Mouse (Mus musculus) hindbrain, embryonic 14.5 days (tissue): ENCODE measurements at regions not wholly inside any gene's neighbourhood (a gene's known extent, or its start where the extent isn't known, plus 50 kb on each side); places are given as distances from the start of the nearest gene placed in this dataset.

Experiments
- ATAC-seq: fragments of 200-750 bp; cut with Nextera tagmentation; 2 replicates; pipeline ENCODE4 v1.8.0; 2017; ENCODE audit warnings: moderate number of reproducible peaks, mild to moderate bottlenecking, moderate TSS enrichment, moderate library complexity; ENCODE audit not compliant: low FRiP score
- DNase-seq: peaks from one replicate; pipeline ENCODE4 v3.0.0-alpha.2; 2015; ENCODE audit warnings: low spot score
- H3K27ac ChIP-seq: fragments of 300-500 bp; sonication (generic); 2 replicates; pipeline ENCODE4 v1.5.1; 2014; ENCODE audit warnings: mild to moderate bottlenecking, moderate library complexity
- H3K27me3 ChIP-seq: fragments of 300-500 bp; sonication (generic); 2 replicates; pipeline ENCODE4 v1.6.1; 2014; ENCODE audit warnings: mild to moderate bottlenecking, low read length, mixed read lengths; ENCODE audit not compliant: control insufficient read depth, insufficient read depth
- H3K36me3 ChIP-seq: fragments of 300-500 bp; sonication (generic); replicated peaks from 2 replicates; pipeline ENCODE4 v1.6.1; 2014; ENCODE audit not compliant: control insufficient read depth, insufficient read depth
- H3K4me1 ChIP-seq: fragments of 300-500 bp; sonication (generic); replicated peaks from 2 replicates; pipeline ENCODE4 v1.6.1; 2014; ENCODE audit warnings: antibody characterized with exemption, low read length, mixed read lengths; ENCODE audit not compliant: control insufficient read depth, insufficient read depth
- H3K4me2 ChIP-seq: fragments of 300-500 bp; sonication (generic); replicated peaks from 2 replicates; pipeline ENCODE4 v1.6.1; 2014; ENCODE audit warnings: mild to moderate bottlenecking, moderate library complexity
- H3K4me3 ChIP-seq: fragments of 300-500 bp; sonication (generic); replicated peaks from 2 replicates; pipeline ENCODE4 v1.5.1; 2014; ENCODE audit warnings: mild to moderate bottlenecking, low read length
- H3K9ac ChIP-seq: fragments of 300-500 bp; sonication (generic); 2 replicates; pipeline ENCODE4 v1.6.1; 2014
- H3K9me3 ChIP-seq: fragments of 300-500 bp; sonication (generic); 2 replicates; pipeline ENCODE4 v1.6.1; 2016; ENCODE audit warnings: low read length; ENCODE audit not compliant: control insufficient read depth
- WGBS: fragments of 180-500 bp; shearing (Covaris S2); extraction: QIAGEN DNeasy Blood & Tissue Kit; methylation state at CpG from one replicate; pipeline ENCODE4 v1.1.7; 2014; 5-methylcytosine and 5-hydroxymethylcytosine counted together

GRCm38 (mm10) chr1:73495971-73496749 lies 480.5 kb upstream of the Tnp1 start:
- H3K27ac ChIP-seq: no peak overlapping the region
- no peak for ATAC-seq
- H3K9ac ChIP-seq: no peak overlapping the region
- H3K4me2 ChIP-seq: no peak overlapping the region
- no peaks in the 10 kb centered on the region for H3K27me3 ChIP-seq
- H3K4me1 ChIP-seq: no peaks in the 10 kb centered on the region
- H3K4me3 ChIP-seq: no peak overlapping the region
- DNase-seq: no peak
- no peaks in the 10 kb centered on the region for H3K36me3 ChIP-seq
- no peaks in the 10 kb centered on the region for H3K9me3 ChIP-seq

GRCm38 (mm10) chr1:73481956-73482355 lies 466.2 kb upstream of the Tnp1 start:
- Histone ChIP-seq H3K4me3 (no peak overlapping the region), H3K9me3 (no peaks in the 10 kb centered on the region), H3K36me3 (no peaks in the 10 kb centered on the region), H3K27ac (no peak overlapping the region), H3K27me3 (no peaks in the 10 kb centered on the region), H3K9ac (no peak overlapping the region), H3K4me1 (no peaks in the 10 kb centered on the region), H3K4me2 (no peak overlapping the region)
- DNase-seq (no peak), ATAC-seq (no peak)
- WGBS: 67% methylated on average over 2 of the region's 2 CpGs

GRCm38 (mm10) chr1:73479349-73479920 lies 463.7 kb upstream of the Tnp1 start:
- DNase-seq (no peak), ATAC-seq (no peak)
- no peaks in the 10 kb centered on the region for H3K36me3 ChIP-seq
- no peak overlapping the region for H3K4me3 ChIP-seq
- H3K27me3 ChIP-seq: no peaks in the 10 kb centered on the region
- WGBS: 56% methylated on average over 4 of the region's 4 CpGs
- H3K27ac ChIP-seq: no peak overlapping the region
- no peaks in the 10 kb centered on the region for H3K4me1 ChIP-seq
- H3K9me3 ChIP-seq: no peaks in the 10 kb centered on the region
- H3K4me2 ChIP-seq: no peak overlapping the region
- no peak overlapping the region for H3K9ac ChIP-seq

GRCm38 (mm10) chr1:73460598-73460997 lies 444.9 kb upstream of the Tnp1 start:
- Histone ChIP-seq H3K4me1 (no peaks in the 10 kb centered on the region), H3K9me3 (no peaks in the 10 kb centered on the region), H3K9ac (no peak overlapping the region), H3K27ac (no peak overlapping the region), H3K4me2 (no peak overlapping the region), H3K36me3 (no peaks in the 10 kb centered on the region), H3K4me3 (no peak overlapping the region), H3K27me3 (no peaks in the 10 kb centered on the region)
- DNase-seq (no peak), ATAC-seq (no peak)
- 69% methylated on average over 3 of the region's 3 CpGs for WGBS

GRCm38 (mm10) chr1:73459754-73460534 lies 444.2 kb upstream of the Tnp1 start:
- H3K4me3 ChIP-seq: no peak overlapping the region
- H3K4me1 ChIP-seq: no peaks in the 10 kb centered on the region
- H3K27ac ChIP-seq: no peak overlapping the region
- H3K4me2 ChIP-seq: no peak overlapping the region
- no peaks in the 10 kb centered on the region for H3K36me3 ChIP-seq
- H3K27me3 ChIP-seq: no peaks in the 10 kb centered on the region
- ATAC-seq: no peak
- 51% methylated on average over 13 of the region's 13 CpGs for WGBS
- no peaks in the 10 kb centered on the region for H3K9me3 ChIP-seq
- no peak overlapping the region for H3K9ac ChIP-seq
- DNase-seq: no peak

GRCm38 (mm10) chr1:73457261-73457660 lies 441.6 kb upstream of the Tnp1 start:
- Histone ChIP-seq H3K27ac (no peak overlapping the region), H3K9me3 (no peaks in the 10 kb centered on the region), H3K9ac (no peak overlapping the region), H3K4me1 (no peaks in the 10 kb centered on the region), H3K4me2 (no peak overlapping the region), H3K36me3 (no peaks in the 10 kb centered on the region), H3K4me3 (no peak overlapping the region), H3K27me3 (no peaks in the 10 kb centered on the region)
- DNase-seq (no peak), ATAC-seq (no peak)
- 79% methylated on average over 2 of the region's 2 CpGs for WGBS

- WGBS: 89% methylated on average over 8 of the region's 8 CpGs
- DNase-seq (no peak), ATAC-seq (no peak)
- H3K4me3 ChIP-seq: no peak overlapping the region
- H3K4me2 ChIP-seq: no peak overlapping the region
- H3K27ac ChIP-seq: no peak overlapping the region
- no peaks in the 10 kb centered on the region for H3K9me3 ChIP-seq
- no peaks in the 10 kb centered on the region for H3K4me1 ChIP-seq
- no peaks in the 10 kb centered on the region for H3K36me3 ChIP-seq
- no peak overlapping the region for H3K9ac ChIP-seq
- H3K27me3 ChIP-seq: no peaks in the 10 kb centered on the region
These were observed 440.8 kb upstream of the Tnp1 start for GRCm38 (mm10) chr1:73456359-73457062.

GRCm38 (mm10) chr1:73444216-73444890 lies 428.6 kb upstream of the Tnp1 start:
- H3K9me3 ChIP-seq: no peaks in the 10 kb centered on the region
- no peak overlapping the region for H3K4me3 ChIP-seq
- WGBS: 63% methylated on average over 6 of the region's 6 CpGs
- no peaks in the 10 kb centered on the region for H3K27me3 ChIP-seq
- DNase-seq: no peak
- H3K27ac ChIP-seq: no peak overlapping the region
- H3K4me2 ChIP-seq: no peak overlapping the region
- no peak overlapping the region for H3K9ac ChIP-seq
- no peaks in the 10 kb centered on the region for H3K4me1 ChIP-seq
- no peak for ATAC-seq
- no peaks in the 10 kb centered on the region for H3K36me3 ChIP-seq
